Mouse (Mus musculus) bone marrow macrophage, adult 2 months (primary cell): ENCODE measurements around the gene Abca1.

ENCODE experiments used
- CTCF ChIP-seq: IDR thresholded peaks from 2 replicates; pipeline ENCODE4 v1.5.1; 2012; ENCODE audit warnings: low read depth, mild to moderate bottlenecking, low read length, moderate library complexity
- POLR2A ChIP-seq: IDR thresholded peaks from 2 replicates; pipeline ENCODE4 v1.6.1; 2012; ENCODE audit warnings: mild to moderate bottlenecking, low read depth, low read length, borderline replicate concordance

DNA sequence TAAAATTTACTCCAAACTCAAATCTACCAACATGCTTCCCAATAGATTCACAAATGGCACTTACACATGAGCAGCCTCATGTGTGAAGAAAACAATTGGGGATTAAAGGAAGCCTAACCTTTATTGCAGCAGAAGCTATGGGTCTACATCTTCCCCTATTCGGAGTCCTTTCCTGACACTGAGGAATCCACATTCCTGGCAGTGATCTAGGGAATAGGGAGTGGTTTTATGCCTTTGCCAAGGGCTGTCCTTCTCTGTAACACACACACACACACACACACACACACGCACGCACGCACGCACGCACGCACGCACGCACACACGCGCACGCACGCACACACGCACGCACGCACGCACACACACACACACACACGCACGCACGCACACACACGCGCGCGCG lies 5.5 kb upstream of the Abca1 start:
- TF ChIP-seq CTCF (no peak), POLR2A (no peak)
